Mouse (Mus musculus) kidney, embryonic 14.5 days (tissue): Measurements from ENCODE around the gene 4931428L18Rik. TPM values are rescaled to one million over a fixed set of nuclear protein-coding genes. Genes with fewer than 3 reads are reported as not detected.

Source experiments
- ATAC-seq: fragments of 200-750 bp; cut with Nextera tagmentation; 2 replicates; pipeline ENCODE4 v1.8.0; 2017; ENCODE audit warnings: moderate number of reproducible peaks, mild to moderate bottlenecking, moderate TSS enrichment, moderate library complexity; ENCODE audit not compliant: low FRiP score, low TSS enrichment
- H3K27ac ChIP-seq: fragments of 300-500 bp; sonication (generic); 2 replicates; pipeline ENCODE4 v1.5.1; 2014; ENCODE audit warnings: low read depth, mild to moderate bottlenecking, low read length, moderate library complexity, mixed read lengths
- H3K27me3 ChIP-seq: fragments of 300-500 bp; sonication (generic); 2 replicates; pipeline ENCODE4 v1.6.1; 2014; ENCODE audit warnings: mild to moderate bottlenecking, low read length; ENCODE audit not compliant: control insufficient read depth, insufficient read depth
- H3K36me3 ChIP-seq: fragments of 300-500 bp; sonication (generic); 2 replicates; pipeline ENCODE4 v1.6.1; 2014; ENCODE audit warnings: low read length, mixed read lengths; ENCODE audit not compliant: control insufficient read depth, insufficient read depth
- H3K4me1 ChIP-seq: fragments of 300-500 bp; sonication (generic); 2 replicates; pipeline ENCODE4 v1.6.1; 2014; ENCODE audit warnings: low read length, mixed read lengths; ENCODE audit not compliant: control insufficient read depth, insufficient read depth
- H3K4me2 ChIP-seq: fragments of 300-500 bp; sonication (generic); replicated peaks from 2 replicates; pipeline ENCODE4 v1.6.1; 2014; ENCODE audit warnings: low read depth, mild to moderate bottlenecking, low read length
- H3K4me3 ChIP-seq: fragments of 300-500 bp; sonication (generic); 2 replicates; pipeline ENCODE4 v1.5.1; 2014; ENCODE audit warnings: mild to moderate bottlenecking, low read length
- H3K9ac ChIP-seq: fragments of 300-500 bp; sonication (generic); 2 replicates; pipeline ENCODE4 v1.6.1; 2014; ENCODE audit warnings: low read depth, mild to moderate bottlenecking, low read length, moderate library complexity
- H3K9me3 ChIP-seq: fragments of 300-500 bp; sonication (generic); 2 replicates; pipeline ENCODE4 v1.6.1; 2016; ENCODE audit warnings: low read length; ENCODE audit not compliant: control insufficient read depth
- WGBS: fragments of 180-500 bp; shearing (Covaris S2); extraction: QIAGEN DNeasy Blood & Tissue Kit; methylation state at CpG from one replicate; pipeline ENCODE4 v1.1.7; 2014; 5-methylcytosine and 5-hydroxymethylcytosine counted together
- polyA plus RNA-seq: library from polyadenylated mRNA; unstranded; fragments of >200 nt; fragmentation: Nextera tagmentation; extraction: Ambion mirVana; gene quantifications from 2 replicates; pipeline ENCODE4 v1.2.1, GENCODE M21; 2014

The 4931428L18Rik gene
- not detected in 2 replicates for polyA plus RNA-seq

DNA sequence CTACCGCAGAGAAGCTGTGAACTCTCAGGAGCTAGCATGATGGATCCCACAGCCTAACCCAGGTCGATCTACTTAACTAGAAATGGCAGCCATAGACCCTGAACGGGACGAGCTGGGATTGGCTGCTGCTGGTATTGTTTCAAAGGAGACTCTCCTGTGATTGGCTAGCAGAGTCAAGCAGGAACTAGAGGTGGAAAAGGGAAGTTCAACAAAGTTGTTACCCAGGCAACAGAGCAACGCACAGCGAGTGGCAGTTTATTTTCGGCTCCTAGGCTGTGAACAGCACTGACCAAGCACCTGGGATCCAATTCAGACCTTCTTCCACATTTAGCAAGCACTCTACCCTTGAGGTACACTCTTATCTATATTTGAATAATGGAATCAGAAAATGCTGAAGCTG is at the start of gene 4931428L18Rik, which contains the start of gene Pih1d3:
Gene 4931428L18Rik (minus strand): TSS at position 121 of the 400 bp plus-strand sequence.
Gene Pih1d3 (plus strand): TSS at position 275 of the 400 bp plus-strand sequence.
- Histone ChIP-seq H3K4me2 (no peak within 1 kb of the TSS), H3K27me3 (no peaks in the 10 kb centered on the region), H3K36me3 (no peaks in the 10 kb centered on the region), H3K4me3 (no peak within 1 kb of the TSS), H3K9me3 (no peaks in the 10 kb centered on the region), H3K9ac (no peak within 1 kb of the TSS), H3K27ac (no peak within 1 kb of the TSS), H3K4me1 (no peaks in the 10 kb centered on the region)
- 78% methylated on average over 7 of the region's 7 CpGs for WGBS
- no peak for ATAC-seq

DNA sequence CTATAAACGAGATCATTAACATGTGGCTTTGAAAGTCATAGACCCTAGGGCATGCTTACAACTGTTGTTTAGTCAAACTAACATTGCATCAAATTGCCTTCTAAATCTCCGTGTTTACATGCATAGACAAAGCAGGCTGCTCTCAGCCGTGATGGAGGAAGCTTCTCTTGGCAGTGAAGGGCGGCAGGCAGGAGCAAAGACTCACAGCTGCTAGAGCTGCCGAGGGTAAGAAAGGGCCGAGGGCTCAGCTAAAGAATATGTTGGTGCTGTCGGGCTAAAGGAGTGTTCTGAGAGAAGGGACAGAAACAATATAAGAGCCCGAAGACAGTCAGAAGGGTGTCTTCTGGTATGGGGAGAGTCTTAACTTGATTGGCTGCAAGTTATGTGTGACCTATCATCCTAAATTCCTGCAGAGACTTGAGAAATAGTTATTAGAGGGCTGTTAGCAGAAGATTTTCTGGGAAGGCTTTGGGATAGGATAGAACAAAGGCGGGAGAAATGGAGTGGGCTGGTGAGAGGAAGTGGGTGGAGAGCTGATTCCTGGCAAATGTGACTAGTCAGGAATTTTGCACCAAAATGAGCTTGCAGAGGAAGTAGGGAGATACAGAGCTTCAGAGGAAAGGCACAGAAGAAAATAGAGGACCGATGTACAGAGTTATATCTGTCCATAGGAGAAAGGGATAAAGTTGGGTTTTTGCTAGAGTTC is 37.9 kb upstream of the 4931428L18Rik start:
- H3K4me2 ChIP-seq, result no peak overlapping the region
- no peak overlapping the region for H3K9ac ChIP-seq
- ATAC-seq, result no peak
- no peaks in the 10 kb centered on the region for H3K4me1 ChIP-seq
- H3K27me3 ChIP-seq, result no peaks in the 10 kb centered on the region
- no peak overlapping the region for H3K4me3 ChIP-seq
- H3K9me3 ChIP-seq, result no peaks in the 10 kb centered on the region
- H3K36me3 ChIP-seq, result no peaks in the 10 kb centered on the region
- H3K27ac ChIP-seq, result no peak overlapping the region
- 70% methylated on average over 10 of the region's 10 CpGs for WGBS

DNA sequence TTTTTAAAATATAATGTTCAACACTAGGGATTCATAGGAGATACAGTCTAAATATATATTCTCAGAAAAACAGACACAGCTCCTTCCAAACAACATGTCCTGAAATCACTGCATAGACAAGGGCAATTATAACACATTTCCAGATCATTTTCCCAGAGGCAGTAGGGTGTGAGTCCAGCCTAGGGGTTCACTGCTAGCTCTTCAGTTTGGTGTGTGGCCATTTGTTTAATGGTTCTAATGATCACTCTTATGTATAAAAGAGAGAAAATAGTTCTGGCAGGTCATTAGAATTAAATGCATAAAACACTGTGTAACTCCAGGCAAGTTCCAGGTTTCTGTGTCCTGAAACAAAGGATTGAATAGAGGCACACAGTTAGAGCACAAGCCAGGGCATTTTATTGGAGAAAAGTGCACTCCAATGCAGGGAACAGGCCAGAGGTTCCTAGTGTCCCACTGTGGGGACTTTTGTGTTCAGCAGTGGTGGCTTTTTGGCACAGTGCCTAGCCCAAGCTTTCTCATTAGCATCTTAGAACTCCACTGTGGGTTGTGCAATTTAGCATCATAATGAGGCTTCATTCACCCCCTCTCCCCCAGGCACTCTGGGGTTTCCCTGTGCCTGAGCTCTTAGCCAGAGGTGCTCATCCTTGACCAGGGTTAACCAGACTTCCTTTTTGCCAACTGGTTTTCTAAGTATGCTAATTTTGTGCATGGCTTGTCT is 11.0 kb upstream of the 4931428L18Rik start:
- Histone ChIP-seq H3K36me3 (no peaks in the 10 kb centered on the region), H3K4me3 (no peak overlapping the region), H3K9me3 (no peaks in the 10 kb centered on the region), H3K4me1 (no peaks in the 10 kb centered on the region), H3K27me3 (no peaks in the 10 kb centered on the region), H3K9ac (no peak overlapping the region), H3K27ac (no peak overlapping the region), H3K4me2 (no peak overlapping the region)
- ATAC-seq, result no peak; the same call in 1 of the 2 replicates

DNA sequence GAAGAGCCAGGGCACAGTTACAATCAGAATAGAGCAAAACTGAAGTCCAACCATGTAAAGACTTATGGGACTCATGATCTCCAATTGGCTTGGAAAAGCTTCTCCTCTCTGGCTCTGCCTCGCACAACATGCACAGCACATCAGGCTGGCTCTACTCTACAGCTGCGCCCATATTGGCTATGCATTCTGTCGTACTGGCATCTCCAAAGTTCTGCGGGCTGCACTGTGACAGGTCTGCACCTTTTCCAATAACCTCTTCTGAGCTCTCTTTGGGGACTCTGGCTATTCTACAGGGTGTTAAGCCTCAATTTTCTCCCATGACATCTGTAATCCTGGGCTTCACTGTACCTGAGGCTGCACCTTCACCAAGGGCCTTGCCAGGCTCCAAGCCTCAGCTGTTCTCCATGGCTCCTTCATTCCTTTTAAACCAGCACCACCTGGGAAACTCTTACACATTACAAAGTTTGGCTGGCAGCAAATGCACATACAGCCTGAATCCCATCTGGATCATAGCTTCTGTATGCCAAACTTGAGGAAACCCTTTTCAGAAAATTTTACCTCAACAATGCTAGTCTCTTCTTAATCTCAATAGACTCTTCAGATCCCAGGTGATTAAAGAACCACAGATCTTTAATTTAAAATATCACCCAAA is 1.8 kb downstream of the 4931428L18Rik start:
- H3K4me1 ChIP-seq, result no peaks in the 10 kb centered on the region
- no peaks in the 10 kb centered on the region for H3K27me3 ChIP-seq
- H3K36me3 ChIP-seq, result no peaks in the 10 kb centered on the region
- no peak overlapping the region for H3K4me2 ChIP-seq
- no peaks in the 10 kb centered on the region for H3K9me3 ChIP-seq
- no peak for ATAC-seq
- 93% methylated on average over 4 of the region's 4 CpGs for WGBS
- H3K9ac ChIP-seq, result no peak overlapping the region
- H3K27ac ChIP-seq, result no peak overlapping the region
- no peak overlapping the region for H3K4me3 ChIP-seq

DNA sequence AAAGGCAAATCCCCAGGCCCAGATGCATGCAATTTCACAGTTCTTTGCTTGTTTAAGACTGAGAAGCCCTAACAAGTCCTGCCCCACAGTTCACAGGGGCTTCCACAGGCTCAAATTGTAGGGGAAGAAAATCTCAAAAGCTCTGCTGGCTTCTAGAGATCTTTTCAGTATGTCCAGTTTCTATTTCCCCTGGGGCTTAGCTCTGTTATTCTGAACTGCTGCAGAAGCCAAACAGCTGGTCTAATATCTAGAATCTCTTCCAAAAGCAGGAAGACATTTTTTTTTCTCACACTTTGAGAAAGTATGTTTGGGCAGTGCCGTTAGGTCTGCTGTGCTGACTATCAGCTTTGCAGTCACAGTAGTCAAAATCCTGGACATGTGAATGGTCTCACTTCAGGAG is 7.7 kb downstream of the 4931428L18Rik start:
- no peak for ATAC-seq
- H3K36me3 ChIP-seq, result no peaks in the 10 kb centered on the region
- no peak overlapping the region for H3K4me3 ChIP-seq
- no peaks in the 10 kb centered on the region for H3K27me3 ChIP-seq
- H3K4me1 ChIP-seq, result no peaks in the 10 kb centered on the region
- 45% methylated on average over 1 of the region's 1 CpGs for WGBS
- H3K27ac ChIP-seq, result no peak overlapping the region
- no peaks in the 10 kb centered on the region for H3K9me3 ChIP-seq
- no peak overlapping the region for H3K9ac ChIP-seq
- no peak overlapping the region for H3K4me2 ChIP-seq

DNA sequence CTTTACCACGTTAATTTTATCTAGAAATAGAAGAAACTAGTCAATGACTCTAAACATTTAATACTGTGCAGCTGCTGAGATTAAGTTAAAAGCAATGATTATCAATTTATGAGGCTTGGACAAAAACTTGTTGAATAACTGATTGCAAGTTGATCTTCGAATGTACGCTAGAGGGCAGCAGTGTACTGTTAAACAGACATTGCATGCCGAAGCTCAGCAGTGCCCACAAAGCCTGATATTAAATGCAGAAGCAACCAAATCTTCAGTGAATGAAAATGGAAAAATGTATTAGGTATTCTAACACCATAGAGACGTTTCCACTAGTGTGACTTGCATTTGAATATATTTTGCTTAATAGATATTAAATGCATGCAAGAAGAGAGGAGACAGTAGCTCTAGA is 12.3 kb downstream of the 4931428L18Rik start:
- 2% methylated on average over 5 of the region's 5 CpGs for WGBS
- no peak overlapping the region for H3K27ac ChIP-seq
- ATAC-seq, result no peak
- no peaks in the 10 kb centered on the region for H3K36me3 ChIP-seq
- H3K9me3 ChIP-seq, result no peaks in the 10 kb centered on the region
- no peak overlapping the region for H3K4me3 ChIP-seq
- H3K4me2 ChIP-seq, result no peak overlapping the region
- no peak overlapping the region for H3K9ac ChIP-seq
- H3K27me3 ChIP-seq, result no peaks in the 10 kb centered on the region
- H3K4me1 ChIP-seq, result no peaks in the 10 kb centered on the region

DNA sequence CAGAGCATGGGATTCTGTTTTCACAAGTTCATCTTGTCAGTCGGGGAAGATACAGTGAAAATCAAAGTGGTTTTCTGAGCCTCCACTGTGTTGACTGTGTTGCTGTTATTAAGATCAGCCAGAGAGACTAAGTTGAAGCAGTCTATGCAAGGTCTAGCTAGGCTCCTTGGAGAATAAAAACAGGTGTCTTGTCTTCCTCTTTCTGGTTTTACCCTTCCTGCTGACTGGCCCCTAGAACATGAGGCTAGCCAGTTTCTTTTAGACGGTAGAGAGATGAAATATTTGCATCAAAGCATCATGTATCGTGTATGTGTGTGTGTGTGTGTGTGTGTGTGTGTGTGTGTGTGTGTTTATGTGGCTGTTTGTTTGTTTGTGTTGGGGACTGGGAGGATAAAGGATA is 16.7 kb downstream of the 4931428L18Rik start:
- WGBS, result 85% methylated on average over 3 of the region's 3 CpGs
- no peaks in the 10 kb centered on the region for H3K27me3 ChIP-seq
- ATAC-seq, result no peak

DNA sequence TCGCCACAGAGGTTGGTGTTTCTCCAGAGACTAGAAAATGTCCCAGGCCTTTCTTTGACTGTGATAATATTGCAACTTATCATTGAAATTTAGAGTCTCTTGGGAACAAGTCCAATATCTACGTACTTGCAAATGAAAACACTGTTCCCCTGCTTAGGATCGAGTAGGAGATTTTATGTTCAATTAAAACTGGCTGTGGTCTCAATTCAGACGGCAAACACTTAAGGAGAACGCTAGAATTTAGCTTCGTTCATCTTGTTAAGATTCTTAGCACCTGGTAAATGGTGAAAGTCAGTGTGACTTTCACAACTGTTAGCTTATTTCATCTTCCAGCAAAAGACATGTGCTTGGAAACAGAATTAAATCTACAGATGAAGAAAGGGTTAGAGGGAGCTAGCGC is 17.1 kb downstream of the 4931428L18Rik start:
- Histone ChIP-seq H3K9ac (no peak overlapping the region), H3K27ac (no peak overlapping the region), H3K27me3 (no peaks in the 10 kb centered on the region), H3K4me3 (no peak overlapping the region), H3K4me1 (no peaks in the 10 kb centered on the region), H3K4me2 (no peak overlapping the region), H3K9me3 (no peaks in the 10 kb centered on the region), H3K36me3 (no peaks in the 10 kb centered on the region)
- WGBS, result 81% methylated on average over 7 of the region's 7 CpGs
- no peak for ATAC-seq

More for the DNA sequence above, 16.7 kb downstream of the 4931428L18Rik start:
- Histone ChIP-seq H3K27ac (no peak overlapping the region), H3K4me1 (no peaks in the 10 kb centered on the region), H3K9me3 (no peaks in the 10 kb centered on the region), H3K4me2 (no peak overlapping the region), H3K36me3 (no peaks in the 10 kb centered on the region), H3K9ac (no peak overlapping the region), H3K4me3 (no peak overlapping the region)

DNA sequence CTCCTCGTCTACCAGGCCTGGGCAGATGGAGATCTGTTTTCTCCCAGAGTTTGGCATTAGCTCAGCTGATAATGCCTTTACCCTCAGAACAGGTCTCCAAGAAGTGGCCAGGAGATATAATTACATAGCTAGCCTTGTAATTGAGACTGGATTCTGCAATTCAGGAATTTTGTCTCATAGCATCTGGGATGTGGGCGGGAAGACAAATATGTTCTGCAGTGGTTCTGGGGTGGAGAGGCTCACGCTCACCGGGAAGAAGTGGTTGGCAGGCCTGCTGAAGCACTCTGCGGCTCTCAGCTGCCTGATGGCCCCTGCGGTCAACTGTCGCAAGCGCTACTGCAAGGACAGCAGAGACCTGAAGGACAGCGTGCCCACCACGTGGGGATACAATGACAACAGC is 18.7 kb downstream of the 4931428L18Rik start:
- Histone ChIP-seq H3K4me1 (no peaks in the 10 kb centered on the region), H3K4me3 (no peak overlapping the region), H3K9me3 (no peaks in the 10 kb centered on the region), H3K36me3 (no peaks in the 10 kb centered on the region), H3K9ac (no peak overlapping the region), H3K27ac (no peak overlapping the region), H3K4me2 (no peak overlapping the region), H3K27me3 (no peaks in the 10 kb centered on the region)
- 85% methylated on average over 10 of the region's 10 CpGs for WGBS
- ATAC-seq, result no peak
